Mouse (Mus musculus) heart, adult 2 months (tissue): Measurements from ENCODE around the gene Adam17.

Experiments
- CTCF ChIP-seq: fragments of 200-600 bp; IDR thresholded peaks from 2 replicates; pipeline ENCODE4 v1.8.1; 2022; ENCODE audit warnings: antibody characterized with exemption, mild to moderate bottlenecking, moderate library complexity
- EP300 ChIP-seq: fragments of 200-500 bp; IDR thresholded peaks from 2 replicates; pipeline ENCODE4 v1.6.1; 2011; ENCODE audit warnings: low read depth, low read length, control low read depth; ENCODE audit not compliant: insufficient read depth

- no peak for TF ChIP-seq EP300
- no peak for TF ChIP-seq CTCF
Measured at GRCm38 (mm10) chr12:21337171-21337570, 36.3 kb downstream of the Adam17 start.
